Mouse (Mus musculus) natural killer cell, adult 2 months (primary cell): Measurements from ENCODE around the gene Pex6.

ENCODE experiments used
- DNase-seq, 2 experiments: peaks; one replicate each; pipeline ENCODE4 v3.0.0; 2022; ENCODE audit warnings: low spot score in 2 of 2

The Pex6 gene

GRCm38 (mm10) chr17:46774131-46774472 lies 62.8 kb downstream of the Pex6 start:
- no peak for DNase-seq

- no peak for DNase-seq
These were observed 63.8 kb downstream of the Pex6 start for GRCm38 (mm10) chr17:46775070-46775469.
